Mouse (Mus musculus) kidney, embryonic 14.5 days (tissue): ENCODE measurements around the gene Pask. TPM values are rescaled to one million over a fixed set of nuclear protein-coding genes. Genes with fewer than 3 reads are reported as not detected.
"Not testable (repeated sequence)": the region's sequence is repeated elsewhere in the genome, so short reads cannot be mapped to it uniquely, and the experiment has no call there.

Source experiments
- ATAC-seq: fragments of 200-750 bp; cut with Nextera tagmentation; 2 replicates; pipeline ENCODE4 v1.8.0; 2017; ENCODE audit warnings: moderate number of reproducible peaks, mild to moderate bottlenecking, moderate TSS enrichment, moderate library complexity; ENCODE audit not compliant: low FRiP score, low TSS enrichment
- H3K27ac ChIP-seq: fragments of 300-500 bp; sonication (generic); 2 replicates; pipeline ENCODE4 v1.5.1; 2014; ENCODE audit warnings: low read depth, mild to moderate bottlenecking, low read length, moderate library complexity, mixed read lengths
- H3K27me3 ChIP-seq: fragments of 300-500 bp; sonication (generic); 2 replicates; pipeline ENCODE4 v1.6.1; 2014; ENCODE audit warnings: mild to moderate bottlenecking, low read length; ENCODE audit not compliant: control insufficient read depth, insufficient read depth
- H3K36me3 ChIP-seq: fragments of 300-500 bp; sonication (generic); 2 replicates; pipeline ENCODE4 v1.6.1; 2014; ENCODE audit warnings: low read length, mixed read lengths; ENCODE audit not compliant: control insufficient read depth, insufficient read depth
- H3K4me1 ChIP-seq: fragments of 300-500 bp; sonication (generic); 2 replicates; pipeline ENCODE4 v1.6.1; 2014; ENCODE audit warnings: low read length, mixed read lengths; ENCODE audit not compliant: control insufficient read depth, insufficient read depth
- H3K4me2 ChIP-seq: fragments of 300-500 bp; sonication (generic); replicated peaks from 2 replicates; pipeline ENCODE4 v1.6.1; 2014; ENCODE audit warnings: low read depth, mild to moderate bottlenecking, low read length
- H3K4me3 ChIP-seq: fragments of 300-500 bp; sonication (generic); 2 replicates; pipeline ENCODE4 v1.5.1; 2014; ENCODE audit warnings: mild to moderate bottlenecking, low read length
- H3K9ac ChIP-seq: fragments of 300-500 bp; sonication (generic); 2 replicates; pipeline ENCODE4 v1.6.1; 2014; ENCODE audit warnings: low read depth, mild to moderate bottlenecking, low read length, moderate library complexity
- H3K9me3 ChIP-seq: fragments of 300-500 bp; sonication (generic); 2 replicates; pipeline ENCODE4 v1.6.1; 2016; ENCODE audit warnings: low read length; ENCODE audit not compliant: control insufficient read depth
- WGBS: fragments of 180-500 bp; shearing (Covaris S2); extraction: QIAGEN DNeasy Blood & Tissue Kit; methylation state at CpG from one replicate; pipeline ENCODE4 v1.1.7; 2014; 5-methylcytosine and 5-hydroxymethylcytosine counted together
- polyA plus RNA-seq: library from polyadenylated mRNA; unstranded; fragments of >200 nt; fragmentation: Nextera tagmentation; extraction: Ambion mirVana; gene quantifications from 2 replicates; pipeline ENCODE4 v1.2.1, GENCODE M21; 2014

Pask gene
- polyA plus RNA-seq, 1 experiment from 2014 or later: 20.3 TPM

- H3K36me3 ChIP-seq: peaks cover 46% of the 10 kb centered on the region
- H3K4me2 ChIP-seq, H3K27ac ChIP-seq, ATAC-seq, H3K4me3 ChIP-seq, H3K9ac ChIP-seq, H3K27me3 ChIP-seq, H3K4me1 ChIP-seq, H3K9me3 ChIP-seq: not testable (repeated sequence)
- WGBS: 75% methylated on average over 3 of the region's 3 CpGs
Measured at GRCm38 (mm10) chr1:93294491-93294890, 48.8 kb downstream of the Pask start.

- Histone ChIP-seq H3K9me3 (no peaks in the 10 kb centered on the region), H3K4me3 (no peak overlapping the region), H3K4me2 (no peak overlapping the region), H3K27me3 (no peaks in the 10 kb centered on the region), H3K27ac (no peak overlapping the region), H3K4me1 (no peaks in the 10 kb centered on the region), H3K36me3 (peaks cover 29% of the 10 kb centered on the region), H3K9ac (no peak overlapping the region)
- WGBS: 82% methylated on average over 8 of the region's 8 CpGs
- ATAC-seq: no peak
Measured at GRCm38 (mm10) chr1:93292006-93292405, 51.3 kb downstream of the Pask start.

- no peaks in the 10 kb centered on the region for H3K27me3 ChIP-seq
- H3K9ac ChIP-seq: no peak overlapping the region
- H3K36me3 ChIP-seq: peaks cover 25% of the 10 kb centered on the region
- 85% methylated on average over 1 of the region's 1 CpGs for WGBS
- ATAC-seq: no peak
- no peak overlapping the region for H3K4me2 ChIP-seq
- no peak overlapping the region for H3K4me3 ChIP-seq
- no peaks in the 10 kb centered on the region for H3K4me1 ChIP-seq
- no peak overlapping the region for H3K27ac ChIP-seq
- no peaks in the 10 kb centered on the region for H3K9me3 ChIP-seq
Measured at GRCm38 (mm10) chr1:93291591-93291990, 51.7 kb downstream of the Pask start.

GRCm38 (mm10) chr1:93290956-93291355 lies 52.3 kb downstream of the Pask start:
- ATAC-seq: no peak
- H3K9ac ChIP-seq: no peak overlapping the region
- H3K4me3 ChIP-seq: no peak overlapping the region
- no peaks in the 10 kb centered on the region for H3K4me1 ChIP-seq
- H3K9me3 ChIP-seq: no peaks in the 10 kb centered on the region
- 84% methylated on average over 4 of the region's 4 CpGs for WGBS
- H3K27ac ChIP-seq: no peak overlapping the region
- H3K4me2 ChIP-seq: no peak overlapping the region
- peaks cover 22% of the 10 kb centered on the region for H3K36me3 ChIP-seq
- no peaks in the 10 kb centered on the region for H3K27me3 ChIP-seq

- peaks cover 22% of the 10 kb centered on the region; the same call in 1 of the 2 replicates for H3K36me3 ChIP-seq
- H3K27me3 ChIP-seq: no peaks in the 10 kb centered on the region
- WGBS: 46% methylated on average over 3 of the region's 3 CpGs
- no peaks in the 10 kb centered on the region for H3K9me3 ChIP-seq
- no peak overlapping the region for H3K27ac ChIP-seq
- H3K4me2 ChIP-seq: no peak overlapping the region
- no peak for ATAC-seq
- no peak overlapping the region for H3K9ac ChIP-seq
- H3K4me3 ChIP-seq: no peak overlapping the region
- no peaks in the 10 kb centered on the region for H3K4me1 ChIP-seq
Measured at GRCm38 (mm10) chr1:93289678-93290214, 53.5 kb downstream of the Pask start.

- H3K4me1 ChIP-seq: no peaks in the 10 kb centered on the region
- H3K27me3 ChIP-seq: no peaks in the 10 kb centered on the region
- no peak for ATAC-seq
- H3K36me3 ChIP-seq: peaks cover 4% of the 10 kb centered on the region; the same call in 1 of the 2 replicates
- no peak overlapping the region for H3K4me3 ChIP-seq
- no peak overlapping the region for H3K9ac ChIP-seq
- WGBS: 77% methylated on average over 7 of the region's 7 CpGs
- H3K27ac ChIP-seq: no peak overlapping the region
- no peak overlapping the region for H3K4me2 ChIP-seq
- no peaks in the 10 kb centered on the region for H3K9me3 ChIP-seq
Measured at GRCm38 (mm10) chr1:93277041-93277440, 66.2 kb downstream of the Pask start.

GRCm38 (mm10) chr1:93275561-93275960 lies 67.7 kb downstream of the Pask start:
- H3K27me3 ChIP-seq: no peaks in the 10 kb centered on the region
- no peak overlapping the region for H3K4me3 ChIP-seq
- no peaks in the 10 kb centered on the region for H3K9me3 ChIP-seq
- H3K9ac ChIP-seq: no peak overlapping the region
- H3K27ac ChIP-seq: no peak overlapping the region
- 71% methylated on average over 6 of the region's 6 CpGs for WGBS
- no peak overlapping the region for H3K4me2 ChIP-seq
- peaks cover 10% of the 10 kb centered on the region for H3K36me3 ChIP-seq
- ATAC-seq: no peak
- no peaks in the 10 kb centered on the region for H3K4me1 ChIP-seq

GRCm38 (mm10) chr1:93272409-93272821 lies 70.9 kb downstream of the Pask start:
- 2% methylated on average over 16 of the region's 16 CpGs for WGBS
- H3K4me3 ChIP-seq: no peak overlapping the region
- no peak overlapping the region for H3K27ac ChIP-seq
- no peak overlapping the region for H3K9ac ChIP-seq
- no peaks in the 10 kb centered on the region for H3K27me3 ChIP-seq
- peaks cover 10% of the 10 kb centered on the region for H3K36me3 ChIP-seq
- no peaks in the 10 kb centered on the region for H3K4me1 ChIP-seq
- H3K4me2 ChIP-seq: no peak overlapping the region
- H3K9me3 ChIP-seq: no peaks in the 10 kb centered on the region
- peak; percentile 56; the same call in 1 of the 2 replicates for ATAC-seq

GRCm38 (mm10) chr1:93271751-93272150 lies 71.5 kb downstream of the Pask start:
- H3K9ac ChIP-seq: no peak overlapping the region
- H3K27me3 ChIP-seq: no peaks in the 10 kb centered on the region
- peaks cover 10% of the 10 kb centered on the region for H3K36me3 ChIP-seq
- no peak for ATAC-seq
- H3K4me1 ChIP-seq: no peaks in the 10 kb centered on the region
- WGBS: 77% methylated on average over 6 of the region's 6 CpGs
- no peak overlapping the region for H3K4me2 ChIP-seq
- H3K27ac ChIP-seq: no peak overlapping the region
- no peaks in the 10 kb centered on the region for H3K9me3 ChIP-seq
- H3K4me3 ChIP-seq: no peak overlapping the region
